Mouse (Mus musculus) olfactory bulb, adult 2 months (tissue): Measurements from ENCODE around the gene Olfml2a.

Source experiments
- CTCF ChIP-seq: fragments of 200-500 bp; IDR thresholded peaks from 2 replicates; pipeline ENCODE4 v1.5.1; 2012; ENCODE audit warnings: low read depth, mild to moderate bottlenecking, low read length, moderate library complexity; ENCODE audit not compliant: insufficient read depth
- POLR2A ChIP-seq: fragments of 200-500 bp; IDR thresholded peaks from 2 replicates; pipeline ENCODE4 v1.6.1; 2012; ENCODE audit warnings: mild to moderate bottlenecking, low read depth, low read length, moderate library complexity; ENCODE audit not compliant: insufficient read depth

DNA sequence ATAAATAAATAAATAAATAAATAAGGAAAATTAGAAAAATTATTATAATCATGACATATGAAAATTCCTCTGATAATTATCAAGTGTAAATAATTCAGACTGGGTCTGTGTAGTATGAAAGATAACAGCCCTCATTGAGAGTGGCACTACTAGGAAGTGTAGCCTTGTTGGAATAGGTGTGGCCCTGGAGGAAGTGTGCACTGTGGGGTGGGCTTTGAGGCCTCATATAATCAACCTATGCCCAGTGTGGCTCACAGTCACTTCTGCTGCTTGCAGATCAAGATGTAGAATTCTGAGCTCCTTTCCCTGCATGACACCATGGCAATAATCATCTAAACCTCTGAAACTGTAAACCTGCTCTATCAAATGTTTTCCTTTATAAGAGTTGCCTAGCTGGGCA is 28.9 kb upstream of the Olfml2a start:
- TF ChIP-seq CTCF (no peak), POLR2A (no peak)
